In the genomic region with DNA sequence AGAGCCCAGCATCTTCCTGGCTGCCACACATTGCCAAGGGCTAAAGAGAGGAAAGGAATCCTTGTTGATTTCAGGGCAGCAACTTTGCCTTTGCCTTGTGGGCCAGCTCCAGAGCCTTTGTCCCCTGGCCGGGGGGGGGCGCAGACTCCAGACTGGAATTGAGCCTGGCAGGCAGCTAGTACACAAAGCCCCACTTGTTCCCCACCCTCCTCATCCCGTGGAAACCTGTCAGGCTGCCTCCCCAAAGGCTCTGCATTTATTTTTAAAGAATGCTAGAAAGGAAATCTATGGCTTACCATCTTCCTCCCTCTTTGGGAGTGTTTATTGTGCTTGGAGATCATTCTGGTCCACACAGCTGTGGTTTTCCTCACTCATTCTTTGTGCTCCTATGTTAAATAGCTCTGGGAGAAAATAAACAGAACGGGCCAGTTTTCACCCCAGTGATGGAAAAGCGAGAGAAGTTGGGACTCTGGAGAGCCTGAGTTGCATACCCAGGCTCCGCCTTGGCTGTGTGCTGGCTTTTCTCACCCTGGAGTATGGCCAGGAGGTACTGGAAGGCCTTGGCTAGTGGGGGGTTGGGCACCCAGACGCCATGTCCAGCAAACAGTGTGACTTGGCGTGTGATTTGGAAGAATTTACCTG, we compare ENCODE assay signal across 9 mouse cellular contexts. TPM values are rescaled to one million over a fixed set of nuclear protein-coding genes. Genes with fewer than 3 reads are reported as not detected.
DNase-seq lines count a peak whose midpoint lies in the region; ATAC-seq and TF ChIP-seq lines count a peak whose summit lies in the region.
"Had no signal": no experiment of that assay in that cellular context is flagged by ENCODE, and none has a peak within 500 bp of the region (broad histone marks: within the 10 kb centered on the region; RNA-seq: fewer than 3 reads in every experiment).

No protein-coding gene starts in this region.

- H3K27me3 ChIP-seq in E14TG2a.4 (ENCODE audit: insufficient read depth, low read length): no peaks in the 10 kb centered on the region
- H3K27me3 ChIP-seq in forebrain, embryonic 10.5 days (ENCODE audit: poor library complexity, severe bottlenecking): no peaks in the 10 kb centered on the region
- H3K27me3 ChIP-seq in limb, embryonic 12.5 days: no peaks in the 10 kb centered on the region
- H3K27me3 ChIP-seq in neural tube, embryonic 14.5 days (ENCODE audit: control insufficient read depth, insufficient read depth, low read length): no peaks in the 10 kb centered on the region
- H3K27me3 ChIP-seq: stomach, embryonic 15.5 days had no signal

- WGBS in forebrain, embryonic 10.5 days: 52% methylated on average over 8 of the region's 8 CpGs
- 34% methylated on average over 8 of the region's 8 CpGs for WGBS in limb, embryonic 12.5 days
- WGBS in neural tube, embryonic 14.5 days: 36% methylated on average over 8 of the region's 8 CpGs

- no peaks in the 10 kb centered on the region for H3K36me3 ChIP-seq in E14TG2a.4 (ENCODE audit: insufficient read depth, low read length)
- H3K36me3 ChIP-seq in forebrain, embryonic 10.5 days (replicated peaks): no peaks in the 10 kb centered on the region
- no peaks in the 10 kb centered on the region for H3K36me3 ChIP-seq in limb, embryonic 12.5 days
- no peaks in the 10 kb centered on the region for H3K36me3 ChIP-seq in neural tube, embryonic 14.5 days (ENCODE audit: control insufficient read depth, insufficient read depth, low read length)
- H3K36me3 ChIP-seq: stomach, embryonic 15.5 days had no signal

- peak; percentile 61 for DNase-seq in adrenal gland, postnatal 10 days
- no peak for DNase-seq in adrenal gland, adult 18-20 months (ENCODE audit: low spot score in 2 of 2)
- no peak for DNase-seq in forebrain, embryonic 10.5 days (ENCODE audit: extremely low spot score, low spot score)
- DNase-seq in kidney, adult 11 months: no peak
- no peak for DNase-seq in kidney, postnatal 14 days

- peaks cover 56% of the 10 kb centered on the region for H3K4me1 ChIP-seq in E14TG2a.4 (replicated peaks; ENCODE audit: low read depth, low read length)
- peaks cover 27% of the 10 kb centered on the region for H3K4me1 ChIP-seq in forebrain, embryonic 10.5 days
- peaks cover 57% of the 10 kb centered on the region for H3K4me1 ChIP-seq in limb, embryonic 12.5 days (replicated peaks)
- H3K4me1 ChIP-seq in neural tube, embryonic 14.5 days (ENCODE audit: control insufficient read depth, insufficient read depth, low read length): no peaks in the 10 kb centered on the region

- ATAC-seq in limb, embryonic 12.5 days (ENCODE audit: insufficient number of reproducible peaks, insufficient read depth, low FRiP score, low TSS enrichment, low read depth): peak; percentile 61; the same call in 1 of the 2 replicates
- peak; percentile 71 for ATAC-seq in neural tube, embryonic 14.5 days (ENCODE audit: low read depth)

- no peak overlapping the region for H3K9ac ChIP-seq in limb, embryonic 12.5 days (replicated peaks)
- no peak overlapping the region for H3K9ac ChIP-seq in neural tube, embryonic 14.5 days (replicated peaks; ENCODE audit: low read depth, low read length)
- H3K9ac ChIP-seq: stomach, embryonic 15.5 days had no signal

- H3K27ac ChIP-seq in forebrain, embryonic 10.5 days: peak overlapping the region; percentile 66
- peak overlapping the region; percentile 92 for H3K27ac ChIP-seq in limb, embryonic 12.5 days
- H3K27ac ChIP-seq in neural tube, embryonic 14.5 days (ENCODE audit: low read depth, low read length): peak overlapping the region; percentile 64
- H3K27ac ChIP-seq: stomach, embryonic 15.5 days had no signal

- TF ChIP-seq CTCF in E14TG2a.4 (conservative IDR thresholded peaks at IDR 0.05; ENCODE audit: low read length): no peak

- H3K4me3 ChIP-seq in E14TG2a.4 (replicated peaks; ENCODE audit: low read length): 0 out of 2 replicates have a peak overlapping the region, but pooled peaks have one; percentile 13
- H3K4me3 ChIP-seq in forebrain, embryonic 10.5 days: no peak overlapping the region
- no peak overlapping the region for H3K4me3 ChIP-seq in limb, embryonic 12.5 days (replicated peaks)
- H3K4me3 ChIP-seq in neural tube, embryonic 14.5 days (ENCODE audit: low read depth, low read length): no peak overlapping the region
- H3K4me3 ChIP-seq: stomach, embryonic 15.5 days had no signal

- no peak overlapping the region for H3K4me2 ChIP-seq in limb, embryonic 12.5 days
- H3K4me2 ChIP-seq in neural tube, embryonic 14.5 days (ENCODE audit: low read depth, low read length): no peak overlapping the region
- H3K4me2 ChIP-seq: stomach, embryonic 15.5 days had no signal

- H3K9me3 ChIP-seq in E14TG2a.4 (ENCODE audit: low read length): no peaks in the 10 kb centered on the region
- H3K9me3 ChIP-seq in forebrain, embryonic 10.5 days: no peaks in the 10 kb centered on the region
- H3K9me3 ChIP-seq in limb, embryonic 12.5 days: no peaks in the 10 kb centered on the region
- H3K9me3 ChIP-seq in neural tube, embryonic 14.5 days (ENCODE audit: control insufficient read depth, low read length): no peaks in the 10 kb centered on the region
- H3K9me3 ChIP-seq: stomach, embryonic 15.5 days had no signal

RNA-seq across cellular contexts. Expression of gene Tiam2, which starts 41.2 kb away (rescaled TPM):
- total RNA-seq in adrenal gland, postnatal 10 days (2021): 10 to 100 TPM; 10.1 to 13.1 TPM
- total RNA-seq in adrenal gland, adult 18-20 months (2021): 10 to 100 TPM in 1 of 2 experiments, 1 to 10 TPM in 1; 6.4 to 29.1 TPM
- 4.4 and 5.3 TPM in 2 replicates for polyA plus RNA-seq in forebrain, embryonic 10.5 days (2016; fragmentation: Nextera tagmentation; extraction: Ambion mirVana)
- 19.4 and 20.6 TPM in 2 replicates for polyA plus RNA-seq in limb, embryonic 12.5 days (2016; fragmentation: Nextera tagmentation; extraction: Ambion mirVana)
- polyA plus RNA-seq in neural tube, embryonic 14.5 days (2014; fragmentation: Nextera tagmentation; extraction: Ambion mirVana): 7.8 and 9.3 TPM in 2 replicates
